In genomic region chr15:27655015-27655414, GRCm38 (mm10) we compare ENCODE assay signal across 9 mouse cellular contexts. TPM values are rescaled to one million over a fixed set of nuclear protein-coding genes. Genes with fewer than 3 reads are reported as not detected.
DNase-seq lines count a peak whose midpoint lies in the region; ATAC-seq lines count a peak whose summit lies in the region.
"Had no signal": no experiment of that assay in that cellular context is flagged by ENCODE, and none has a peak within 500 bp of the region (broad histone marks: within the 10 kb centered on the region; RNA-seq: fewer than 3 reads in every experiment).

No protein-coding gene starts in this region.

- H3K4me3 ChIP-seq in hindbrain, embryonic 11.5 days (ENCODE audit: low read depth, low read length): no peak overlapping the region
- H3K4me3 ChIP-seq in hindbrain, embryonic 13.5 days: no peak overlapping the region

- H3K9me3 ChIP-seq in hindbrain, embryonic 11.5 days (ENCODE audit: control insufficient read depth, low read length): no peaks in the 10 kb centered on the region
- H3K9me3 ChIP-seq in hindbrain, embryonic 13.5 days: no peaks in the 10 kb centered on the region

- no peak overlapping the region for H3K9ac ChIP-seq in hindbrain, embryonic 11.5 days (ENCODE audit: low read depth, low read length)
- no peak overlapping the region for H3K9ac ChIP-seq in hindbrain, embryonic 13.5 days

- H3K27ac ChIP-seq in hindbrain, embryonic 11.5 days (ENCODE audit: low read depth, low read length): no peak overlapping the region
- no peak overlapping the region for H3K27ac ChIP-seq in hindbrain, embryonic 13.5 days
- H3K27ac ChIP-seq: hindbrain, postnatal 0 days had no signal

- peak; percentile 67 for DNase-seq in hindbrain, embryonic 11.5 days (ENCODE audit: low spot score)
- DNase-seq in 416B (ENCODE audit: low read depth) (peak; percentile 34), R1 (ENCODE audit: low read depth, low spot score) (peak; percentile 43)
- peak; percentile 56 to 63 for DNase-seq in kidney, postnatal 25 days
- DNase-seq in cerebellum, adult 11 months: no peak
- no peak for DNase-seq in cerebellum, postnatal 10 days
- no peak for DNase-seq in lung, postnatal 14 days

- 21% methylated on average over 5 of the region's 5 CpGs for WGBS in hindbrain, embryonic 11.5 days
- 25% methylated on average over 5 of the region's 5 CpGs for WGBS in hindbrain, embryonic 13.5 days

- no peak overlapping the region for H3K4me2 ChIP-seq in hindbrain, embryonic 11.5 days (replicated peaks; ENCODE audit: low read depth, low read length)
- no peak overlapping the region for H3K4me2 ChIP-seq in hindbrain, embryonic 13.5 days

- H3K4me1 ChIP-seq in hindbrain, embryonic 11.5 days (replicated peaks; ENCODE audit: control insufficient read depth, insufficient read depth, low read length): no peaks in the 10 kb centered on the region
- no peaks in the 10 kb centered on the region for H3K4me1 ChIP-seq in hindbrain, embryonic 13.5 days (replicated peaks)

- no peaks in the 10 kb centered on the region for H3K36me3 ChIP-seq in hindbrain, embryonic 11.5 days (ENCODE audit: control insufficient read depth, insufficient read depth, low read length)
- H3K36me3 ChIP-seq in hindbrain, embryonic 13.5 days: no peaks in the 10 kb centered on the region

- no peaks in the 10 kb centered on the region for H3K27me3 ChIP-seq in hindbrain, embryonic 11.5 days (ENCODE audit: control insufficient read depth, insufficient read depth, low read length)
- no peaks in the 10 kb centered on the region for H3K27me3 ChIP-seq in hindbrain, embryonic 13.5 days

- no peak for ATAC-seq in hindbrain, embryonic 11.5 days (ENCODE audit: low FRiP score)
- ATAC-seq in hindbrain, embryonic 13.5 days (ENCODE audit: low FRiP score): no peak
- ATAC-seq: hindbrain, postnatal 0 days had no signal

RNA-seq across cellular contexts. Expression of gene Otulin, which starts 24.5 kb away (rescaled TPM):
- 31.8 and 32.0 TPM in 2 replicates for polyA plus RNA-seq in hindbrain, embryonic 11.5 days (2014; fragmentation: Nextera tagmentation; extraction: Ambion mirVana)
- polyA plus RNA-seq in hindbrain, embryonic 13.5 days (2015; fragmentation: Nextera tagmentation; extraction: Ambion mirVana): 23.1 and 24.1 TPM in 2 replicates

RNA-seq across cellular contexts. Expression of gene Otulinl, which starts 26.4 kb away (rescaled TPM):
- polyA plus RNA-seq in hindbrain, embryonic 11.5 days (2014; fragmentation: Nextera tagmentation; extraction: Ambion mirVana): 6.9 and 9.7 TPM in 2 replicates
- polyA plus RNA-seq in hindbrain, embryonic 13.5 days (2015; fragmentation: Nextera tagmentation; extraction: Ambion mirVana): 10.3 and 14.3 TPM in 2 replicates

Comparison
In these comparisons a context has a peak if more than half of its experiments do, and no peak if none do; other contexts are left out.
1. DNase-seq: peak in hindbrain, embryonic 11.5 days (single experiment), 416B (single experiment), R1 (single experiment) and kidney, postnatal 25 days (2 of 2); none in cerebellum, adult 11 months (single experiment), cerebellum, postnatal 10 days (0 of 2) and lung, postnatal 14 days (single experiment).